Mouse (Mus musculus) cerebellum, postnatal 10 days (tissue): ENCODE results near the gene Chic2.

Source experiments
- DNase-seq, 2 experiments: peaks; one replicate each; pipeline ENCODE4 v3.0.0; 2021; ENCODE audit warnings: mixed read lengths in 2 of 2

Gene Chic2

GRCm38 (mm10) chr5:75044310-75044904 is at the start of gene Chic2:
Gene Chic2 (minus strand): TSS chr5:75044774.
- peak; percentile 93 to 94 for DNase-seq

DNA sequence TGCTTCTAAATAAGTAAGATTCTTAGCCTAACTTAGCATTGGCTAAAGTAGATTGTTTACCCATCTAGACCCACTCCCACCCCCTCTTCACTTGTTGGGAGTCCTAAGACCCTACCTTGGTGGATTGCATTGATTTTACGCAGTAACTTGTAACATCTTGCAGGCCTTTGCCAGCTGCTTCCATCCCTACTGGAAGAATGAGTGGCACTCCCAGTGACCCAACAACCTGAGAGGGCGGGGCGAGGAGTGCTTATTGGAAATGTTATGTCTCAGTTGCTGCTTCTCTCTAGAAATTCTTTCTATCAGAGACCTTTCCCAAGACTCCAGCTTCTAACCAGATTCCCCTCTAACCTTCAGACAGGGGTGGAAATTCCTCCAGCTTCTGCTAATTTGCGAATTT is 41.3 kb upstream of the Chic2 start:
- DNase-seq: no peak

DNA sequence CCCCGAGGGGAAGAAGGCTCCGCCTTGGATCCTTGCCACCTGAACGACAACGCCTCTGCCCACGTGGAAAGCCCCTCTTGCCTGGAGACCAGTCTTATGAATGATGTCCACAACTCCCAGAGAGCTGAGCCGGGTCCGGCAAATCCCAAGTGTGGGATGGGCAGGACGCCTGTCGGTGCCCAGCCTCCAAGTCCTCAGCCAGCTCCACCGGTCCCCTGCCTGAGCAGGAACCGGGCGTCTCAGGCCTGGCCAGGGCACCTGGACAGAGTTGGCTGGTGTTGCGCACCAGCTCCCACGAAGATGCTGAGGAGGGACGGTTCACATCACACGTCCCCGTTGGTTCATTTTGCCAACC is 40.9 kb upstream of the Chic2 start:
- DNase-seq: peak in 1 of 2 experiments; percentile 23

DNA sequence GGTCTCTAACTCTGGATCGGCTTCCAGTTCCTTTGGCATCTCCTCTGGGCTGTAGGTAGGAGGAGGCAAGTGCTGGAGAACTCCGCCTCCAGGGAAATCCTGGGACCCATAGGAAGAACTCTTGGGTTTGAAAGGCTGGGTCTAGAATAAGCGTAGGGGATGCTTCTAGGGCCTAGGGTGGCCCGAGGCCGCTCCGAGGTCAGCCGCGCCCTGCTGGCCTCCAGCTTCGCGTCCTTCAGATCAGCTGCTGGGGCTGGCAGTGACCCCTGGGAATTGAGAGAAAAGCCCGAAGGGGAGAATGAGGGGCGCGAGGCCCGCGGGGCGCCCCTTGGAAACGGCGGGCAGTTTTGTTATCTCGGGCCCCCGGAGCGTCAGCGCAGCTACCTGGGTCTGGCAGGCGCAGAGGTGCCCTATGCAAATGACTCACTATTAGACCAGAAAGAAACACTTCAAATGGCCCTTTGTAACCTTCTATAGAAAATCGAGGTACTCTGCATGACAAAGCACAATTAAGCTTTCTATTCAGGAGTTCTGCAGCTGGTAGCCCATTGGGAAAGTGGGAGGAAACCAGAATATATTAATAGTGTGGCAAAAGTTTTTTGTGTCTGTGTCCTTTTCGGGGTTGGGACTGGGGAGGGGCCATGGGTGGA is 40.4 kb upstream of the Chic2 start:
- DNase-seq: no peak

DNA sequence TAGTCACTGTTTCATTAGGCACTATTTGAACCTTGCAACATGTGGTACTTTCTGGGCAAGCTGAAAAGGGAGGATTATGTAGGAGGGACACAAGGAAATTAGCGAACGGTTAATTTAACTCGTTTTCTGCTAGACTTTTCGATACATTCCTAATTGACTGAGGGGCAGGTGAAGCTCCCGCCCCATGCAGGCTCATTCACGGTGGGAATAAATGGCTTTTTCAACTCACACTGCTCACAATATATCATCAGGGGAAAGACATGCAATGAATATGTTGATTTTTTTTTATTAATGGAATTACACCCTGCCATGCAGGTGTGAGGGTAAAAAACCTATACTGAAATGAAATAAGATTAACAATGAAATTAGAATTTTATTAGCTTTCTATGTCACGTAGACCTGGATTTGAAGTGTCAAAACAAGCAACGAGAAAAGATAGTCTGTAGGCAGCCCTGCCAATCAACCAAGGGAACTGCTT is 39.9 kb upstream of the Chic2 start:
- DNase-seq: no peak

DNA sequence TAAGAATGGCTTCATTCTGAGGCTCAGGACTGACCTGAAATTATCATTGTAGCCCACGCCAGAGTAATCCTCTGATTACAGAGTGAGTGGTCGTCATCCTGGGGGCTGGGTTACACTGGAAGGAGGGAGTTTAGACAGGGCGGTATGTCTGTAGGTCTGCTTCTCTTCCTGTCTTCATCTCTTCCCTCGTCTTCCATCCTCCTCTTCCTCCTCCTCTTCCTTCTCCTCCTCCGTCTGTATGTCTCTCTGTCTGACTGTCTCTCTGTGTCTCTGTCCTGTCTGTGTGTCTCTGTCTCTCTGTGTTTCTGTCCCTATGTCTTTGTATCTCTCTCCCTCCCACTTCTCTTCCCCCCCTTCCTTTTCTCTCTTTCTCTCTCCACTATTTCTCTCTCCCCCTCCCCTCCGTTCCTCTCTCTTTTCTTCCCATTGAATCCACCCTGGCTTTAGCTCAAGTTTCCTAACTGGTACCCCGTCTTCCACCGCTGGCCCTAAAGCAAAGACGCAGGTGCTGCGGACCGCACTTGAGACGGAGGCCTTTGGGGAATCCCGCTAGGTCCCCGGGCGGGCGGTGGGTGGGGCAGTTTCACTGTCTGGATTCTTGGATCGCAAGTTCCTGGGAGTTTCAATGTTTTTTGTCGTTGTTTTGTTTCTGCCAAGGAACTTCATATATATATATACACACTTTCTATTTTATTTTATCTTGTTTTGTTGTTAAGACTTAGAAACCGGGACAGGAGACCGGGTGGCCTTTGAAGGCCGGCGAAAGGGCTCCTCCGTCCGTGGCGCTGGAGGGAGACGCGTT is 39.2 kb upstream of the Chic2 start:
- DNase-seq: peak in 1 of 2 experiments; percentile 32

DNA sequence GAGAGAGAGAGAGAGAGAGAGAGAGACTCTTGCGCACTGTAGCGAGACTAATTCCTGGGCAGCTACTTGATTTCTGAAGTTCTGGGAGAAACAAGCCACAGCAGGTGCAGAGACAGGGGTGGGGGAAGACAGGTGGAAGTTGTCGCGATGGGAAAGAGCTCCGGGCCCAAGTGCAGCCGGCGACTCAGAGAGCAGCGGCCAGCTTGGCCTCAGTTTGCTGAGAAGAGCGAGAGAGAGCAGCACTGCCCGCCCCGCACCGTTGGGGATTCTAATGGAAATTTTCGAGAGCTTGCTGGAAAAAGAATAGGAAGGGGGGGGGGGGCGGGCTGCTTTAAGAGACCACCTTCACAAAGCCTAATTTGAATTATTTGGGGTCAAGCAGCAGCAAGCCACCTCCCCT is 38.5 kb upstream of the Chic2 start:
- DNase-seq: peak in 1 of 2 experiments; percentile 36

DNA sequence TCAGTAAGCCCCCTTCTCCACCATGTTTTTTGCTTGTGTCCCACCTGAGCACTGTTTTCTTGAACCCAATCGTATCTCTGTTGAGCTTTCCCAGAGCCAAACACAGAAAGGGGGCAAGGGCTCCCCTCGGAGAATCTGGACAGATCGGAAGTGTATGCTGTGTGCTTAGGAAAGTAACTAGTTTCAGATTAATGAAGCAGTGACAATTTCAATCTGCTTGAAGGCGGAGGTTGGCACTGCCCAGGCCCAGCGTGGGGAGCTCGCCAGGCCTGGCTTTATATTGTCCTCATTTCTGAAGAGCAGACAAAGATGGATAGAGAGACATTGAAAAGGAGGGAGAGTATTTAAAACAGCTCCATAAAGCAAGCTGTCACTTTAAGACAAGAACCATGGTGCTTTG is 37.9 kb upstream of the Chic2 start:
- peak in 1 of 2 experiments; percentile 42 for DNase-seq

- peak in 1 of 2 experiments; percentile 47 for DNase-seq
Measured at GRCm38 (mm10) chr5:75079564-75079963, 35.0 kb upstream of the Chic2 start.

- DNase-seq: no peak
Measured at GRCm38 (mm10) chr5:75077051-75077380, 32.4 kb upstream of the Chic2 start.

DNA sequence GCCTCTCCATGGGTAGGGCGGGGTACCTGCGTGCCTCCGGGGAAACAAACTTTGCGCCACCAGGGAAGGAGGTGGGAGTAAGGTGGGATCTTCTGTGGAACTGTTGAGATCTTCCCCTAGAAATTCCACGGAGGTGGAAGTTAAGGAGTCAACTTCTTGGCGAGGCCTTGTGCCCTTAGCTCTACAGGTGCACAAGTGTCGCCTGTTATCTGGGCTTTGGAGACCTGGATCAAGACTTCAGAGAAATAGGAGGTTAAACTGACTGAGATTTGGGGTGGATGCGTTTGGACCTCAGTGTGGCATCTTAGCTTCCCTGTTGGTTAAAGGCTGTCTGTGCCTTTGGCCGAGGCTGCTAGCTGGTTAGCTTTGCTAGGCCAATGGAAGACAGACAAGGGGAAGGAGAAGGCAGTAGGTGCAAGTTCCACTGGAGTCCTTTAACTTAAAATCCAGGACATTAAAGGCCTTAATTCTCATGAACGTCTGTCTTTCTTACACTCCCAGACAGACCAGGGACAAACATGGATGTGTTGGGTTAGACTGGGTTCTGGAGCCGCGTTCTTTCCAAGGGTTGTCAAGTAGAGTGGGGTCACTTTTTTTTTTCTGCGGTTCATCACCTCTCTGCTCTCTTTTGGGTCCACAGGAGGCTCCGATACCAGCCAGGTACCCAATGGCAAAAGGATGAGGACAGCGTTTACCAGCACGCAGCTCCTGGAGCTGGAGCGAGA is 31.9 kb upstream of the Chic2 start:
- no peak for DNase-seq

- no peak for DNase-seq
Measured at GRCm38 (mm10) chr5:75075383-75075941, 30.9 kb upstream of the Chic2 start, which contains the start of gene Gsx2. Gene Gsx2 (plus strand): TSS chr5:75075601.

- DNase-seq: no peak
Measured at GRCm38 (mm10) chr5:75074537-75075382, 30.2 kb upstream of the Chic2 start.

DNA sequence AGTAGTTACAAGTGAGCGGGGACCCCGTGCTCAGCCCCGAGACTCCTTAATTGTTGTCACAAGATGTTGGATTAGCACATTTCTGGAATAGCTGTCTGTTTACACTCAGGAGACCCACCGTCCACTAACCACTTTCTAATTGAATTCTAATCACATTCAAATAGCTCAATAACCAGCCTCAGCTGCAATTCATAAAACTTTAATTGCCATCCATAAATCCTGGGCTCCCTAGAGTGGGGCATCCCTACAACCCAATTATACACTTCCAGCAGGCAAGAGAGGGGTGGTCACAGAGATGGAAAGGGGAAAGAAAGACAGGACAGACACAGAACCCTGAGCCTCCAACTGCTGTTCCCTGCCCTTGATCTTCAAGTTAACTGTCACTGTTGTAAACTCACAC is 29.6 kb upstream of the Chic2 start:
- DNase-seq: no peak

DNA sequence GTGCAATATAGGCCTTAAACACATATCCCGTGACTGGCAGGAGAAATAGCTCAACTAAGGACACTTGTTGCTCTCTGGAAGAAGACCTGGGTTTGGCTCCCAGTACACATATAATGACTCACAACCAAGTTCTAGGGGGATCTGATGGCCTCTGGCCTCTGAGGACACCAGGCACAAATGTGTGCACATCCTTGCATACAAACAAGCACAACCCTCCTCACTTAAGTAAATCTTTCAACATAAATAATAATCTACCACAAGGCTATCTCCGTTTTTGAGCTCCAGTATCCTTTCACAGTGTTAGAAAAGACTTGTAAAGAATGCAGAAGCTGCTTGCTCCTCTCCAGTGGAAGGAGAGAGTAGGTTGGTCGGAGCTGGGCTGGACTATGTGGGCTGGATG is 29.1 kb upstream of the Chic2 start:
- DNase-seq: no peak

DNA sequence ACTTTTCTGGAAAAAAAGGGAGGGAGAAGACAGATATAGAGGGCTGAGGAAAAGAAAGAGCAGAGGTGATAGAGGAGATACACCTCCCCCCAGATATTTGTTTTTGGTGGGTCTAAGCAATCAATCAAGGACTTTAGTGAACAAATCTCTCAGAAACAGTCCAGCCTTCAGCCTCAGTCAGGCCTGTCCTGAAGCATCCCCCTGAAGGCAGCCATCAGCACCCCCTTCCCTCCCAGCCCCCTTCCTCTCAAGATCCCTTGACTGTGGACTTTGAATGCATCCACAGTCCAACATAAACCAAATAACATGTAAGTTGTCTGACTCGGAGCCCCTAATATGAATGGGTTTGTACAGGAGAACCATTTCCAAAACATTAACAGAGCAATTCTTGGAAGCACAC is 28.6 kb upstream of the Chic2 start:
- DNase-seq: no peak

DNA sequence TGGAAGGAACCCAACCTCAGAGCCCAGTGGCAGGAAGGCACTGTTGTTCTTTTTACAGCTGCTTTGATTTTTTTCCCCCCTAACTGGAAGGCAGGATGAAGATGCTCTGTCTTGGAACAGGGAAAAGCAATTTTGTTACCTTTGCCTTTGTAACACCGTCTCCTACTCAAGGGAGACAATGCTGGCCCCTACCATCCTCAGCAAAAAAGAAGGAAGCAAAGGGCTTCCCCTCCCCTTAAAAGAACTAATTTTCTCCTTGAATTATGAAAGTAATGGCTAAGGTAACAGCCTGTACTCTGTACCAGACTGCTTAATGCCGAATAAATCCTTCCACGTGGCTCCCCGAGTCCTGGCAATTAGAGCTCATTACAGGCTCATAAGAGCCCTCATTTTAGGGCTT is 28.0 kb upstream of the Chic2 start:
- no peak for DNase-seq

- no peak for DNase-seq
Measured at GRCm38 (mm10) chr5:75071951-75072350, 27.4 kb upstream of the Chic2 start.

DNA sequence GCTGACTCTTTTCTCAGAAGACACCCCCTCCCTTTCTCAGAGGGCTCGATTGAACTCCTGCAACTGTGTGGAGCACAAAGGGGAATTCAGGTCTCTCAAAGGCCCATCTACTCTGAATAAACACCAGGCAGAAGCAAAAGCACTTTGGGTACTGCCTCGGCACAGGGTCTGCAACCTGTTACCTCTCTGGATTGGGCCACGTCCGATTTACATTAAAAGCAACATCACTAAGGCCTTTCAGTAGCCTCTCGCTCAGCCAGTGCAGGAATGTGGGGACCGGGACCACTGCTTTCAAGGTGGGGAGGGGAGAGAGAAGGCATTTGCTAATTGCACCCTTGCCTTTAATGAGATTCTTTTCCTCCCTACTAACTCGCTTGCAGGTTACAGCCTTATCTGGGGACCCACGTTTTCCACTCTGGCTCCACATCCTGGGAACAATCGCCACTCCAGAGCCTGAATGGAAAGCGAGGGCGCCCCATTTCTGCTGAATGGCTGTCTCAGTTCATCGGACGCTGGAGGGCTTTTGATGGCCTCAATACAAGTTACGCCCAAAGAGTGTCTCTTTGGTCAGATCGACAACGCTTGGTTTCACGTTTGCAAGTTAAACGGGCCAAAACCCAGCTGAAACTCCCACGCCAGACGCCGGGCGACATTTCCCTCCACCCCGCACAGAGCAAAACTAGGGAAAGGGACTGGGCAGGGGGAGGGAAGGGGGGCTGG is 26.2 kb upstream of the Chic2 start:
- DNase-seq: no peak

DNA sequence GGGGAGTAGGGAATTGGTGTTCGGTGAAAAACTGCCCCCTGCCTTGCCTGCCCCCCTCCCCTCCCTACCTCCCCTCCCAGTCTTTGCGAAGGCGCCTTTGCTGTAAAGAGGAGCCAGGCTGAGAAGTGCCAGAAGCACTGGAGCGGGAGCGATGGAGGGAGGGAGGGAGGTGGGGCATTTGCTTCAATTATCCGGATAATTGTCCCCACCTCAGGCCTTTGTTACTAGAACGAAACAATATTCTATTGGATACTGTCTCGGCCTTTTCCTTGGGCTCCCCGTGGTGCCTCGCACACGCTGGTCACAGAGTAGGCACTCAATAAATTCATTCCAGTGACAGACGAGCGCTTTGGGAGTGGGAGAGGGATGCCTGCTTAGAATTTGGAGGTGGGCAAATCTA is 25.6 kb upstream of the Chic2 start:
- DNase-seq: no peak

DNA sequence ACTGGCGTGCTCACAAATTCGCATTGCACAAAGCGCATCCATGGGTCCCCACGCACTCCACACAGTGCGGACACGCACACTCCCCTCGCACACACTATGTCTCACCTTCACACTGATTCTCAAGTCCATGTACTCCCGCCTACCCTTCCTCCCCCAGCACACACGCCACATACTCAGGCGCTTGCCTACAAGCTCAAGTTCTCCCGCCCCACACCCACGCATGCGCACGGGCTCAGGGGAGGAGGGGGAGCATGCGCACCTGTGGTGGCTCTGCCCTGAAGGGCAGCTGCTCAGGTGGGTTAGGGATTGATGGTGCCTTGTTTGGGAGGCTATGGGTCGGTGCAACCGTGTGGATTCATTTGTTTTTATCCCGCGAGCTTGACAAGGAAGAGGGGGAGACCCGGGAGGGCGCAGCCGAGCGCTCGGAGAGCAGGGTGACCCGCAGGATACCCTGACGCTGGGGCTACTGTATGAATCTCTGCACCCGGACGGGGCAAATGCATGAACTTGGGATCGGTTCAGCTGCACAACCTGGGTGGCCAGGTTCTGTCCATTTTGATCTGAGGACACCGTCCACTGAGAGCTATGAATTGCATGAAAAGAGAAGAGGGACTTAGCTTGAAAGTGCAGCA is 22.7 kb upstream of the Chic2 start:
- DNase-seq: peak; percentile 72 to 86
